Mouse (Mus musculus) liver, embryonic 14.5 days (tissue): ENCODE data around the gene Cers3.

Experiments
- CTCF ChIP-seq: IDR thresholded peaks from 2 replicates; pipeline ENCODE4 v1.5.1; 2016; ENCODE audit warnings: antibody characterized with exemption, low read depth, control low read depth
- EP300 ChIP-seq: IDR thresholded peaks from 2 replicates; pipeline ENCODE4 v1.6.1; 2016; ENCODE audit warnings: antibody characterized with exemption, low read depth

DNA sequence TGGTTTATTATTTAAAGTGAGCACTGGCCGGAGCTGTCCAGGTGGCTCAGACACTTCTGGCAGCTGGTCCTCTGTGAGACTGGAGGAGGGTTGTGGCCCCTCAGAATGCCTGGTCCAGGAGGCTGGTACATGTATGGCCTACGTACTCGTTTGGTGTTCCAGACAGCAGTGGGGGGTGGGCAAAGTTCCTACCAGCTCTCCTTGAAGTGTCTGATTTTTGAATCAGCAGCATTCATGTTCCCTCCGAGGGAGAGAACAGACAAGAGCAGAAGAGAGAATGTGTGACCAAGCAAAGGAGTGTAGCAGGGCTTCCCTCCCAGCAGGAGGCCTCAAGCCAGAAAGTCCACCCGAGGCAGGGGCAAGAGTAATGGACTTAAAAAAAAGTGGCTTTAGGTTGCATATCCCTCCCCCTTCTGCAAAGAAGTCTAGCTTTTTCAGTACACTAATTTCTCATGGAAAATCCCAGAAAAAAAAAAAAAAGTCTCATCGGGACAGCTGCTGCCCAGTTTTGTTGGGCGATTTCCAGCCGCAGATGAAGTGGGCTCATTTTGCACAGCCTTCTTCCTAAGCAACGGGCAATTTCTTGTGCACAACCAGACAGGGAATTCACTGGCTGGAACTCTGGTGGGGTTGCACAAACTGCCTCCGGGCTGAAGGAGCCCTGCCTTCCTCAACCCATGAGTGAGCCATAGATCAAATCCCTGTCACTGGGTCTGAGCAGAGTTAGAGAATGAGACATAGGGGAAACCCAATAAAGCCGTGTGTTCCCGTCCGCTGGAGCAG, 124.6 kb downstream of the Cers3 start:
- no peak for TF ChIP-seq CTCF
- no peak for TF ChIP-seq EP300
